Mouse (Mus musculus): ENCODE results near the gene Galp. TPM values are rescaled to one million over a fixed set of nuclear protein-coding genes. Genes with fewer than 3 reads are reported as not detected.
"Not testable (repeated sequence)": the region's sequence is repeated elsewhere in the genome, so short reads cannot be mapped to it uniquely, and the experiment has no call there.

The Galp gene
- polyA plus RNA-seq, 1 experiment from 2014 or later = not detected

GRCm38 (mm10) chr7:6186176-6186575 lies 10.7 kb upstream of the Galp start:
- H3K9me3 ChIP-seq (ENCODE audit: control insufficient read depth, low read length) = no peaks in the 10 kb centered on the region
- H3K27ac ChIP-seq (ENCODE audit: low read depth, low read length) = no peak overlapping the region
- 93% methylated on average over 2 of the region's 2 CpGs for WGBS
- H3K4me3 ChIP-seq (ENCODE audit: low read depth, low read length) = no peak overlapping the region
- no peaks in the 10 kb centered on the region for H3K4me1 ChIP-seq (ENCODE audit: control insufficient read depth, insufficient read depth, low read length)
- ATAC-seq (ENCODE audit: low FRiP score) = no peak
- H3K9ac ChIP-seq (ENCODE audit: low read length) = no peak overlapping the region
- no peaks in the 10 kb centered on the region for H3K27me3 ChIP-seq (ENCODE audit: control insufficient read depth, insufficient read depth, low read length)
- no peak for DNase-seq (ENCODE audit: low spot score, missing footprints)
- no peak overlapping the region for H3K4me2 ChIP-seq
- peaks cover 19% of the 10 kb centered on the region for H3K36me3 ChIP-seq (ENCODE audit: control insufficient read depth, insufficient read depth, low read length)

DNA sequence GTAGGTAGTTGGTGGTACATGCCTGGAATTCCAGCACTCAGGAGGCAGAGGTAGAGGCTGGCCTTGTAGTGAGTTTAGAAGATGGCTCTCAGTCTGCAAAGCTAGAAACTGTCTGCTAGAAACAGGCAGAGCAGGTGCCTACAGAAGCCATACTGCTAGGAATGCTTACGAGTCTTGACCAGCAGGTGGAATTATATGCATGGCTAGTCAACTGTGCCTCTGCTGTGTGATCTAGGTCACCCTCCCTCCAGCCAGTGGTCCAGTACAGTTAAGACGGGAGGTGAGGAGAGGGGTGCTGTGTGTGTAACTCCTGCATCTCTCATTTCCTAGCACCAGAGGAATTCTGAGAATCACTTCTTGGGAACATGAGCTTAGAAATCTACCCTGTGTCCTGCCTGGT lies 10.1 kb upstream of the Galp start:
- ATAC-seq (ENCODE audit: low FRiP score) = no peak

DNA sequence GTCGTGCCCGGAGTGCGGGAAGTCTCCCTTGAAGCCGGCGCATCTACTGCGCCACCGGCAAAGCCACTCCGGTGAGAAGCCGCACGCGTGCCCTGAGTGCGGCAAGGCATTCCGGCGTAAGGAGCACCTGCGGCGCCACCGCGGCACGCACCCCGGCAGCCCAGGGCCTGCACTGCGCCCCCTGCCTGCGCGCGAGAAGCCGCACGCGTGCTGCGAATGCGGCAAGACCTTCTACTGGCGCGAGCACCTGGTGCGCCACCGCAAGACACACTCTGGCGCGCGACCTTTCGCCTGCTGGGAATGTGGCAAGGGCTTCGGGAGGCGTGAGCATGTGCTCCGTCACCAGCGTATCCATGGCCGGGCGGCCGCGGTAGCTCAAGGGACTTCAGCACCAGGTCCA lies 7.3 kb upstream of the Galp start:
- no peaks in the 10 kb centered on the region for H3K9me3 ChIP-seq (ENCODE audit: control insufficient read depth, low read length)
- WGBS = 37% methylated on average over 45 of the region's 45 CpGs
- ATAC-seq (ENCODE audit: low FRiP score) (no peak; the same call in 1 of the 2 replicates), DNase-seq (ENCODE audit: low spot score, missing footprints) (no peak)
- H3K4me3 ChIP-seq (ENCODE audit: low read depth, low read length) = no peak overlapping the region
- H3K36me3 ChIP-seq (ENCODE audit: control insufficient read depth, insufficient read depth, low read length) = peaks cover 13% of the 10 kb centered on the region; the same call in 1 of the 2 replicates
- H3K4me2 ChIP-seq = no peak overlapping the region
- no peaks in the 10 kb centered on the region for H3K4me1 ChIP-seq (ENCODE audit: control insufficient read depth, insufficient read depth, low read length)
- H3K9ac ChIP-seq (ENCODE audit: low read length) = no peak overlapping the region
- no peak overlapping the region for H3K27ac ChIP-seq (ENCODE audit: low read depth, low read length)
- no peaks in the 10 kb centered on the region for H3K27me3 ChIP-seq (ENCODE audit: control insufficient read depth, insufficient read depth, low read length)

More for the DNA sequence above, 10.1 kb upstream of the Galp start:
- Histone ChIP-seq H3K4me1 (ENCODE audit: control insufficient read depth, insufficient read depth, low read length) (no peaks in the 10 kb centered on the region), H3K4me2 (no peak overlapping the region), H3K9me3 (ENCODE audit: control insufficient read depth, low read length) (no peaks in the 10 kb centered on the region), H3K9ac (ENCODE audit: low read length) (no peak overlapping the region), H3K4me3 (ENCODE audit: low read depth, low read length) (no peak overlapping the region), H3K27me3 (ENCODE audit: control insufficient read depth, insufficient read depth, low read length) (no peaks in the 10 kb centered on the region), H3K27ac (ENCODE audit: low read depth, low read length) (no peak overlapping the region), H3K36me3 (ENCODE audit: control insufficient read depth, insufficient read depth, low read length) (peaks cover 19% of the 10 kb centered on the region)
- WGBS = 75% methylated on average over 2 of the region's 2 CpGs
- DNase-seq (ENCODE audit: low spot score, missing footprints) = no peak

- Histone ChIP-seq H3K27me3 (ENCODE audit: control insufficient read depth, insufficient read depth, low read length) (no peaks in the 10 kb centered on the region), H3K9ac (ENCODE audit: low read length) (no peak overlapping the region), H3K4me2 (no peak overlapping the region), H3K36me3 (ENCODE audit: control insufficient read depth, insufficient read depth, low read length) (peaks cover 4% of the 10 kb centered on the region; the same call in 1 of the 2 replicates), H3K4me1 (ENCODE audit: control insufficient read depth, insufficient read depth, low read length) (no peaks in the 10 kb centered on the region), H3K9me3 (ENCODE audit: control insufficient read depth, low read length) (no peaks in the 10 kb centered on the region), H3K27ac (ENCODE audit: low read depth, low read length) (no peak overlapping the region), H3K4me3 (ENCODE audit: low read depth, low read length) (no peak overlapping the region)
- whole genome bisulfite sequencing = 42% methylated on average over 3 of the region's 3 CpGs
- ATAC-seq (ENCODE audit: low FRiP score) (peak; percentile 18; the same call in 1 of the 2 replicates), DNase-seq (ENCODE audit: low spot score, missing footprints) (peak; percentile 94)
Measured at GRCm38 (mm10) chr7:6191376-6191775, 5.5 kb upstream of the Galp start.

DNA sequence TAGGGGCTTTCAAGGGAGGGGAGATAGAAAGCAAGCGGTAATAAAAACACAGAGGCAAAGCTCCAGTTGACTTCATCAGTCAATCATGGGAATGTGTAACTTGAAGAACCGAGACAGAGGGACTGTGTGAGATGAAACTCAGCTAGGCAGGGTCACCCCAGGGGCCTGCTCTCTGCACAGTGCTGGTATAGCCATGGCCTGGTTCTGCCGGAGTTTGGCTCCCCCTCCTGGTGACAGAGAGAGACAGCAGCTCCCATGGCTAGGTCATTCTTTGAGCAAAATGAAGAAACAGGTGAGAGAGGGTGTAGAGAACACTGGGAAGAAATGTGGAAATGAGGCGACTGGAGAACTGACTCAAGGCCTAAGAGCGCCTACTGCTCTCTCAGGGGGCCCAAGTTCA lies 2.8 kb upstream of the Galp start:
- Histone ChIP-seq H3K4me2 (no peak overlapping the region), H3K36me3 (ENCODE audit: control insufficient read depth, insufficient read depth, low read length) (no peaks in the 10 kb centered on the region), H3K4me1 (ENCODE audit: control insufficient read depth, insufficient read depth, low read length) (no peaks in the 10 kb centered on the region), H3K27ac (ENCODE audit: low read depth, low read length) (no peak overlapping the region), H3K9ac (ENCODE audit: low read length) (no peak overlapping the region), H3K9me3 (ENCODE audit: control insufficient read depth, low read length) (no peaks in the 10 kb centered on the region), H3K4me3 (ENCODE audit: low read depth, low read length) (no peak overlapping the region), H3K27me3 (ENCODE audit: control insufficient read depth, insufficient read depth, low read length) (no peaks in the 10 kb centered on the region)
- ATAC-seq (ENCODE audit: low FRiP score) = peak; percentile 81
- DNase-seq (ENCODE audit: low spot score, missing footprints) = no peak
- WGBS = 19% methylated on average over 5 of the region's 5 CpGs

DNA sequence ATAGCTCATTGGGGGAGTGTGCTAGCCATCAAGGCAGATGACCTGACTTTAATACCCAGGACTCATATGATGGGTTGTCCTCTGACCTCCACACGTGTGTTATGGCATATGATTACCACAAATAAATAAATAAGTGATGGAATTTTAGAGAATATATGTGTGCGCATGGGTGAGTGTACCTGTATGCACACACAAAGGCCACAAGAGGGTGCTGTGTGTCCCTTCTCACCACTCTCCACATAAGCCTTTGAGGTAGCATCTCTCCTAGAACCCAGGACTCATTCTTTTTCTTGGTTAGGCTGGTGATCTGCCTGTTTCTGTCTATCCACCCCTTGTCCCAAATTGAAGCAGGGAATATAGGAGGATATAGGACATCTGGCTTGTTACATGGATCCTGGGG lies 1.1 kb upstream of the Galp start:
- H3K4me1 ChIP-seq (ENCODE audit: control insufficient read depth, insufficient read depth, low read length) = no peaks in the 10 kb centered on the region
- no peaks in the 10 kb centered on the region; the same call in 1 of the 2 replicates for H3K36me3 ChIP-seq (ENCODE audit: control insufficient read depth, insufficient read depth, low read length)
- H3K27me3 ChIP-seq (ENCODE audit: control insufficient read depth, insufficient read depth, low read length) = no peaks in the 10 kb centered on the region
- H3K4me2 ChIP-seq = no peak overlapping the region
- H3K9ac ChIP-seq (ENCODE audit: low read length) = no peak overlapping the region
- no peak overlapping the region for H3K4me3 ChIP-seq (ENCODE audit: low read depth, low read length)
- DNase-seq (ENCODE audit: low spot score, missing footprints) (no peak), ATAC-seq (ENCODE audit: low FRiP score) (no peak)
- no peak overlapping the region for H3K27ac ChIP-seq (ENCODE audit: low read depth, low read length)
- no peaks in the 10 kb centered on the region for H3K9me3 ChIP-seq (ENCODE audit: control insufficient read depth, low read length)
- WGBS = 58% methylated on average over 2 of the region's 2 CpGs

DNA sequence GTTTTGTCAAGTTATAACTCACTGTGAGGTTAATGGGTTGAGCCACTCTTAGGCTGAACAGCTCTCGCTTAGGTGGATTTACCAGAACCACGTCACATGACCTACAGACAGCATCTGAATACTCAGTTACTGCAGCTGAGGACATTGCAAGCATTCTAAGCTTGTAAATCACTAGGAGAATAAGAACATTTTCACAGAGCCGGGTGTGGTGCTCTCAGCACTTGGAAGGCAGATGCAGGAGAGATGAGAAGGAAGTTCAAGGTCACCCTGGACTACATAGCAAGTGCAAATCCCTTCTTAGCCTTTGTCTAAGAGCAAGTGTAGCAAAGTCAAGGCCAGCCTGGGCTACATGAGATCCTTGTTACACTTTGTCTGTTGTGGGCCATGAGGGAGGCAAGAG lies 7.3 kb downstream of the Galp start:
- Histone ChIP-seq H3K27ac (ENCODE audit: low read depth, low read length) (no peak overlapping the region), H3K9ac (ENCODE audit: low read length) (no peak overlapping the region), H3K4me3 (ENCODE audit: low read depth, low read length) (no peak overlapping the region), H3K36me3 (ENCODE audit: control insufficient read depth, insufficient read depth, low read length) (no peaks in the 10 kb centered on the region; the same call in 1 of the 2 replicates), H3K27me3 (ENCODE audit: control insufficient read depth, insufficient read depth, low read length) (no peaks in the 10 kb centered on the region), H3K4me1 (ENCODE audit: control insufficient read depth, insufficient read depth, low read length) (no peaks in the 10 kb centered on the region), H3K9me3 (ENCODE audit: control insufficient read depth, low read length) (0 out of 2 replicates have a peak, but pooled peaks cover 3% of the 10 kb centered on the region), H3K4me2 (no peak overlapping the region)
- ATAC-seq (ENCODE audit: low FRiP score) (no peak), DNase-seq (ENCODE audit: low spot score, missing footprints) (no peak)
- 83% methylated on average over 3 of the region's 3 CpGs for WGBS

DNA sequence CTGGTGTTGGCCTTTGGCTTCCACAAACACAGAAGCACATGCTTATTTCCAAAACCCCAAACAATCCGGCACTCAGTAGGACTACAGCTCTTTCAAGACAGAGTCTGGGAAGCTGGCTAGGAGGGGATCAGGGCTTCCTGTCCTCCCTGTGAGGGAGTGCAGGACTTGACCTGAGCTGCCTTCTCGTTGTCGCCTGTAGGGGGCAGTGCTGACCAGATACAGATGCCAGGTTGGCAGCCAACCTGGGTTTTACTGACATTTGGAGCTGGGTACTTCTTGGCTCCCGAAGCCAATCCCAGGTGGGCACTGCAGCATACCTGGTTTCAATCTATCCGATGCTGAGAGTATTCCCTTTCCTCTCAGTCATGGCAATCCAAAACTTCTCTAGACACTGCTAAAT lies 16.3 kb downstream of the Galp start:
- Histone ChIP-seq H3K4me3 (ENCODE audit: low read depth, low read length) (no peak overlapping the region), H3K27ac (ENCODE audit: low read depth, low read length) (no peak overlapping the region), H3K36me3 (ENCODE audit: control insufficient read depth, insufficient read depth, low read length) (no peaks in the 10 kb centered on the region), H3K9me3 (ENCODE audit: control insufficient read depth, low read length) (no peaks in the 10 kb centered on the region; the same call in 1 of the 2 replicates), H3K4me1 (ENCODE audit: control insufficient read depth, insufficient read depth, low read length) (no peaks in the 10 kb centered on the region), H3K9ac (ENCODE audit: low read length) (no peak overlapping the region), H3K27me3 (ENCODE audit: control insufficient read depth, insufficient read depth, low read length) (no peaks in the 10 kb centered on the region), H3K4me2 (no peak overlapping the region)
- 50% methylated on average over 5 of the region's 5 CpGs for WGBS
- DNase-seq (ENCODE audit: low spot score, missing footprints) (no peak), ATAC-seq (ENCODE audit: low FRiP score) (no peak)

GRCm38 (mm10) chr7:6214691-6215090 lies 17.8 kb downstream of the Galp start:
- H3K27ac ChIP-seq (ENCODE audit: low read depth, low read length); H3K4me3 ChIP-seq (ENCODE audit: low read depth, low read length); H3K27me3 ChIP-seq (ENCODE audit: control insufficient read depth, insufficient read depth, low read length); ATAC-seq (ENCODE audit: low FRiP score); DNase-seq (ENCODE audit: low spot score, missing footprints); H3K4me1 ChIP-seq (ENCODE audit: control insufficient read depth, insufficient read depth, low read length); H3K4me2 ChIP-seq; H3K9ac ChIP-seq (ENCODE audit: low read length); H3K36me3 ChIP-seq (ENCODE audit: control insufficient read depth, insufficient read depth, low read length); H3K9me3 ChIP-seq (ENCODE audit: control insufficient read depth, low read length): not testable (repeated sequence)
- WGBS = 79% methylated on average over 3 of the region's 4 CpGs
